Mouse (Mus musculus): Measurements from ENCODE around the gene Erich4.

Erich4 gene

DNA sequence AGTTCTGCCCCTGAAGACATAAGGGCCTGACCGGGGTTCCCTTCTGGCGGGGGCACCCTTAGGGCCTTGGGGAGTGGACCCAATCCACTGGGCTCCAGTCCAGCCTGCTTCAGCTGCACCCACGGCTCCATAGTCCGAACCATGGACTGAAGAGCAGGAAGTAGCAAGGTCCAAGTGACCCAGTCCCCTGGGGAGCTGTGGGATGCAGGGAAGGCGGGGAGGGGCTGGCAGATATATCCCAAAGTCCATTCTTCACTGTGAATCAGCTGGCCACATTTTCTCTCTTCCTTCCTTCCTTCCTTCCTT, at the start of gene Erich4:
Gene Erich4, minus strand, starts transcription at position 187 of the 306 bp plus-strand sequence.
- no peak for DNase-seq (ENCODE audit: low spot score)

DNA sequence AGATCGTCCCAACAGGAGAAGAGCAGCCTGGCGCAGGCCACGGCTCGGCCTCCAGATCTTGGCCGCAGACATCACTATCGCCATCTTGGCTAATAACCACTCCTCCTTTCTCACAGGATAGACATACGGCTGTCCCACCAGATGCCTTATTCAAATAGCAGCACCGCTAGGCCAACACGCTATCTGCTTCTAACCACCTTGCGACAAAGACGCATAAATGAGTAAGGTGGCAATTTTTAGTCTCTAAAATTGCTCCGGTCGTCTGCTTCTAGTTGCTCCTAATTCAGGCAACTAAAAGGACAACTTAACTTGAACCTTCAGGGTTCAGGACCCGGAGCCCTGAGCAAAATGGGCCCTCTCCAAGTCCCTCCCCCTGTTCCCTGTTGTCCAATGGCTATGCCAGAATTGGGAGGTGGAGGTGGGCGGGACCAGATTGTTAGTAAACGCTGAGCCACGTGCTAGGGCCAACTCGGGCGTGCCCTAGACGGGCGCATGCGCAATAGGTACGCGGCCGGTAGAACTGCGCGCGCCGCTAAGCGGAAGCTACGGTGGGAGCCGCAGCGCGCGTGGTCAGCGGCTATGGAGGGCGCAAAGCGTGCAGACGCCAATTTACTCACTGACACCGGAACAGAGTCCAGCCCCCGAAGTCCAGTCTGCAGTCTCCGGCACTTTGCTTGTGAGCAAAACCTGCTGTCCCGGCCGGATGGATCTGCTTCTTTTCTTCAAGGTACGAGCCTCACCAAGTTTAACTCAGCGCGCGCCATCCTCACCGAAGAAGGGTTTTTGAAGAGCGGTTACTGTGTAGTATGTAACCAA, 43.2 kb upstream of the Erich4 start, which contains the start of the genes Bckdha and Exosc5:
Gene Bckdha, minus strand, starts transcription at position 325 of the 816 bp plus-strand sequence.
Gene Exosc5, plus strand, starts transcription at position 508 of the 816 bp plus-strand sequence.
- DNase-seq (ENCODE audit: low spot score): peak; percentile 97

DNA sequence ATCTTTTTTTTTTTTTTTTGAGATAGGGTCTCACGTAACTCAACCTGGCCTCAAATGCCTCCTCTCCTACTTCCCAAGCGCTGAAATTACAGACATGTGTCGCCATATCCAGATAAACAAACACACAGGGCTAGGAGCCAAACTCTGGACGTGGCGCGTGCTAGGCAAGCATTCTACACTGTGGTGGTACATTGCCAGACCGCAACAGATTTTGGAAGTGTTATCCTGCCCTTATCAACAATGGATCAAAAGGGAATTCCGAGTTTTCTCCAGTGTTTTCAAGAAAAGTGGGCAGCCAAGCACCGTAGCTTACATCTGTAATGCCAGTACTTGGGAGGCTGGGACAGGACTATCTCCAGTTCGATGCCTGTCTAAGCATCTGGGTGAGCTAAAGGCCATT, 42.1 kb upstream of the Erich4 start:
- no peak for DNase-seq (ENCODE audit: low spot score)

DNA sequence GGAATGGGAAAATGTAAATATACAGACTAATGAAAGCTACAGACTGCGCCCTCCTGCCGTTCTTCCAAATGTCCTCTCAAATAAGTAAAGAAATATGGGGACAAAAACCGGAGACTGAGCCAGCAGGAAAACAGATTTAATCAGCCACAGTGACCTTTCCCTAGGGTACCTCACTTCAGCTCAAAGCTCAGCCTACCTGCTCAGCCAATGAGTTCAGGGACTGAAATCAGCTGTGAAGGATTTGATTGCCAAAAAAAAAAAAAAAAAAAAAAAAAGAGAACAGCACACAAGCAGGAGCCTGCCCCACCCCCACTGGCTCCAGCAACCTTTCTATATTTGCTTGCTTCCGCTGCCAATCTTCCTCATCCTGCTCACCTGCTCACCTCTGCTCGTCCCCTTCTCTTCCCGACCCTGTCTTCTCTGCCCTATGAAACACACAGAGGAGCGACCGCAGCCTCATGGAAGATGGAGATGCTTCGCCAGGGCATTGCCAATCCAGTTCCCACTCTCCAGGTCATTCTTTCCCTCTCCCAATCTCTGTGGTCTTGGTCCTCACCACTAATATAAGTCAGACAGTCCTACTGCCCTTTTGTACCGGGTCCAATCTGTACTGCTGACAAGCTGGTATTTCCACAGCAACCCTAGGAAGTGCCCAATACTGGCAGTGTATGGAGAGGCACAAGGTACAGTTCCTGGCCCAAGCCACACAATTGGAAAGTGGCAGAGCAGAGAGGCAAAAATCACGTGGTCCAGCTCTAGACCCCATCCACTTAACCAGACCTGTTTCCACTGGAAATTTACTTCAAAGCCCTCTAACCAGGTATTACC, 40.1 kb upstream of the Erich4 start:
- DNase-seq (ENCODE audit: low spot score): no peak

DNA sequence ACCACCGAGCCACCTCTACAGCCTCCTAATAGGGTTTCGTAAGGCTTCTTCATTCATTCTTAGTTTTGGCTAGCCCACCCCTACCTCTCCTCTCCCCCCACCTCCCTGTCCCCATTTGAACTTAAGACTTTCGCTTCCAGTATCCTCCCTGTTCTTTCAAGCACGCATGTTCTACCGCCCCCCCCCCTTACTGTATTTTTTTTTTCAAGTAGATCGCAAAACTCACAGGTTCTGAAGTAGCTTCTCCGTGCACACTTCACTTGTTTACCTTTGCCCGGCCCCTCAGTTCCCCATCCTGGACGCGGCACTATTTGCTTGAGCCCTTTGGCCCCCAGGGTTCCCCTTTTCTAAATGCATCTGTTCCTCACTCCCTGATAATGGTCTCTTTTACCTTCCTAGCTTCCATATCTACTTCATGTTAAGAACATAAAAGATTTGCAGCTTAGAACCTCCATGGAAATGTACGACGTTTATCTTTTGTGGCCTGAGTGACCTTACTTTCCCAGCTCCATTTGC, 36.6 kb upstream of the Erich4 start:
- DNase-seq (ENCODE audit: low spot score): no peak

DNA sequence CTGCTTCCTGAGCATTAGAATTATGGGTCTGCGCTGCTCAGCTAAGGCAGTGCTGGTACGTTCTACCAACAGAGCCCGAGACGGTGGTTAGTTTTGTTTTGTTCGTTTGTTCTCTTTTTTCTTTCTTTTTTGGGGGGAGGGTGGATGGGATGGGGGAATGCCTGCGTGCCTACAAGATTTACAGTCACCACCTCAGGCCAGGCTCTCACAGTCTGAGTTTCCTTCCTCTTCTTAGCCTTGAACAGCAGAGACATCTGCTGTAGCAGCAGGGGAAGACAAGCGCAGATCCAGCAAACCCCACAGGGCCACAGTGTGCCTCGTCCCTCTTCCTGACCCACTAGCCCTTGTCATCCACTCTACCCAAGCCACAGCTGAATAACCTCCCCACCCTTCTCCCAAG, 35.6 kb upstream of the Erich4 start:
- no peak for DNase-seq (ENCODE audit: low spot score)

DNA sequence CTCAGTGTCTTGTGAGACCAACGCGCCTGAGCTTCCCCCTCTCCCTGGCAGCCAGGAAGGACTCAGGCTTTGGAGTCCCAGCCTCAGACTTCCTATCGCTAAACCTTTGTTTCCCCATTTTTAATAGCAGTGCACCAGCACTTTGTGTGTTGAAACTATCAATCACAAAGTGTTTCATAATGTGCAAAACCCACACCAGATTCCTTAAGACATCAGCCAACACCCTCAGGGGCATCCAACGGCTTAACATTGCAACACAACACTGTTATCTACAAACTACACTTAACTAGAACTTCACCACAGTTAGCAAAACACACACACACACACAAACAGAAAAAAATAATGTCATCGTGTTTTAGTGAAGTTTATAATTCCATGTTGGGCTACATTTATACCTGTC, 34.1 kb upstream of the Erich4 start:
- DNase-seq (ENCODE audit: low spot score): no peak

DNA sequence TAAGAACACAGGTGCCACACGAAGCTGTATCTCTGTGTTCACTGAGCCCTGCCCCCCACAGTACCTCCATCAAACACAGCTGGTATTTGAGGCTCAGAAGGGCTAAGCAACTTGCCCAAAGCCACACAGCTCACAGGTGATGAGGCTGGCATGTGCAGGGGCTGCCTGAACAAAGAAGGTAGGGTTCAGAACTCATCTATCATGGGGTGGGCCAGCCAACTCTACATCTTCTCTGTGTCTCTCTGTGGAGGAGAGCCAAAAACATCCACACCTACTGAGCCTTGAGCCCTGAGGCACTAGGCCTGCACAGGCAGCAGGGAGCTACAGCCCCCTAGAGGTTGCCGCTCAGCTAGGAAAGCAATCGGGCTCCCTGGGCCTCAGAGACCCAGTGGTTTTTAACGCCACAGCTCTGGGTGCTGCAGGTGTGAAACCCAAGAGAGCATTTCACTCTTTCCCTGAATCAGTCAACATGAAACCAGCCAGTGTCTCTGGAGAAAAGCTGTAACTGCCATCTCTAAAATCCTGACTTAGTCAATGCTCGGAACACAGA, 32.0 kb upstream of the Erich4 start:
- DNase-seq (ENCODE audit: low spot score): no peak

DNA sequence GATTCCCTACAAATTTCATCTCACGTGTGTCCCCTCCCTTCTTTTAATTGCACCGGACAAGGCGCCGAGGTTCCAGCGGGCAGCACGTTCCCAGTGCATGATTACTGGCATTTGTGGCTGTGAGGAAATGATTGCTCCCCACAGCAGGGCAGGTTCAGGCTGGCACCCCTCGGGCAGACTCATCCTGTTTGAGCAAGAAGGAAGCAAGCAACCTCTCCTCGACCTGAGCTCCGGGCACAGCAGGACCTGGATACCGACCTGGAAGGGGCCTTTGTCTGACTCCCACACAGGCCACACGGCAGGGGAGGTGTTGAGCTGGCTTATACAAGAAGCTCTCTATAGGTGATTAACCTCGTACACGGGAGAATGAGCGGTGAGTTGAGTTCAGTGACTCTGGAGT, 29.4 kb upstream of the Erich4 start:
- DNase-seq (ENCODE audit: low spot score): no peak

DNA sequence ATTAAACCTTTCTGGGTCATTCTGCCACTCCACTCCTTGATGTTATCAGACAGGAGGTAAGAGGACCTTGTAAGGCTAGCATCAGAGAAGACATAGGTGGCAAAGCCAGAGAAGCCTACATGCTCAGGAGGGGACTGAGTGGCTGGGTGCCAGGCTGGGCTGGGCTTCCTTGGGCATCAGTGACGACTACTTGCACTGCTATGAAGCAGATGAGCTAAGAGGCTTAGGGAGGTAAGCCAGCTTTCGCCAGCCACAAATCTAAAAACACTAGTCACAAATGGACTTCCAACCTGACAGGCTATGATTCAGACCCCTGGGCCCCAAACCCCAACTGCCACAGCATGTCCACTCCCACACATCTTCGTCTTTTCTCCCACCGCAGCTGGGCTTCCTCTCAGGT, 28.9 kb upstream of the Erich4 start:
- DNase-seq (ENCODE audit: low spot score): no peak

DNA sequence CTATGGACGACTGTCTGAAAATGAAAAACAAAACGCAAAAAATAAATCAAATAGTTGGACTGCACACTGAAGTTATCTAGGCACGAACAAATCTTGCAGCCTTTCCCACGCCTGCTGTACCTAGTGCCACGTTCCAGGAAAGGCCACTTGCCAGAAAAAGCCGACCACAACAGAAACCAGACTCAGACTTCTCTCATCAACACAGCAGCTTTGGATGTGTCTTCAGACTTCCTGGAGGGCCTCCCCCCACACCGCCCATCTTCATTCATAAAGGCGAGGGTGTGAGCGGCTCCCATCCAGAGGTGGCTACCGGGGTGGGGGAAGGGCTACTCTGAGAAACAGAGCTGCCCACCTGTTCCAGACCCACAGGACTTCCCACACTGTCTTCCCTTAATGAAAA, 28.4 kb upstream of the Erich4 start:
- DNase-seq (ENCODE audit: low spot score): no peak

DNA sequence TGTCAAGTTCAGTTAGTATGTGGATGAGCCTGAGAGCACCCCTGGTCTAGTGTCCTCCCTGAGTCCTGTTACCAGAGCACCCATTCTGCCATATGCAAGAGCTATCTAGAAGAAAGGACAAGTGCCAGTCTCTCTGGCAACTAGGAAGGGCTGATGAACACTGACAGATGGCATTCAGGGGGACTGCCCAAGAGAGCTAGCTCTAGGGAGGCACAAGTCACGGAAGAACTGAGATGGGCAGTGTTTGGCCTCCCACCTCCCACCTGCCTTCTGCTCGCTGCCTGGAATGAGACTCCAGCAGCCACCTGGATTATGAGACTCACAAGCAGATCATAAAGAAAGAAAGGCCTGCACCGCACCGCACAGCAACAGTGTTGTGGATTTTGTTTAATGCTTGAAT, 24.1 kb upstream of the Erich4 start:
- no peak for DNase-seq (ENCODE audit: low spot score)

DNA sequence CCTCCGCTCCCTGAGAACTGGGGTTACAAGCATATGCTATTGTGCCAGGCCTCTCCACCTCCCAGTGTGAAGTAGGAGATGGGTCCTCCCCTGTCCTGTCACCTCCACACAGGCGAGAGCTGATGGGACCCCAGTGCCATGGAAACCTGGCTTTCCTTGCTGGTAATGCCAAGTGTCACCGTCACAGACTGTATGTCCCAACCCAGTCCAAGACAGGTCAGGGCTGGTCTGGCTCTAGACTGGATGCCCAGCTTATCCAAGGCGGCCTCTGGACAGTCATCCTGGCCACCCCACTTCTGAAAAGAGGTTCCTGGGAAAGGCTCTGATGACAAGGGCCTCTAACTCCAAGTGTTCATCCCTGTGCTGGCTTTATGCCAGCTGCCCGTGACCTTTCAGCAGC, 21.4 kb upstream of the Erich4 start:
- DNase-seq (ENCODE audit: low spot score): no peak

DNA sequence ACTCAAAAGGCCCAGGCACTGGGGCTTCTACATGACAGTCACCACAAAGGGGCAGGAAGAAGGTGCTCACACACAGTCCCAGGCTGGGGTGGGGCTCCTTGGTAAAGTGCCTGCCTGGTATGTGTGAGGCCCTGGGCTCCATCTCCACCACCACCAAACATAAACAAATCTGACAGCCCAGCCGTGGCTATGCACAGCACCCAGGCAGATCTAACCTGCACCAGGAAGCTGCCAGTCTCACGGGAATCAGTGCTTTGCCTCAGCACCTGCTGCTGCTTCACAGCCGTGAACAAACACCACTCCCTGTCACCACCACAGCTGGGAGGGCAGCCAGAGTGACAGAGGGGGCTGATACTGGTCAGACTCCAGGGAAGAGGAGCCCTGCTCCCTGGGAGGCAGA, 20.7 kb upstream of the Erich4 start:
- no peak for DNase-seq (ENCODE audit: low spot score)

DNA sequence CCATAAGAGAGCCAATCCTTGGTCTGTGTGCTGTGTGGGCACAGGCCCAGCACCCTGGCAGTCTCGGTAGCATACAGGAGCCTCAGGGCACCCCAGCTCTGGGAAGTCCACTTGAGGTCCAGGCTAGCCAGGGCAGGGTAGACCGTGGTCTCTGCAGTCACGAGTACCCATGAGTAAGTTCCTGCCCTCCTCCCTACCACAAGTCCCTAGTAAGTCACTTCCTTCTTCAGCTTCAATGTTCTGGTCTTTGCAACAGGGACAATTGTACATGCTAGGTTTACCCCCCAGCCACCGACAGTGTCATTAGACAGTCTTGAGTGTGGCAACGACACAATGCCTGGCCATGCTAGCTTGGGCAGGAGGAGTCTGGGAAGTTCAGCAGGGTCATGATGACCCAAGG, 17.0 kb upstream of the Erich4 start:
- DNase-seq (ENCODE audit: low spot score): no peak

DNA sequence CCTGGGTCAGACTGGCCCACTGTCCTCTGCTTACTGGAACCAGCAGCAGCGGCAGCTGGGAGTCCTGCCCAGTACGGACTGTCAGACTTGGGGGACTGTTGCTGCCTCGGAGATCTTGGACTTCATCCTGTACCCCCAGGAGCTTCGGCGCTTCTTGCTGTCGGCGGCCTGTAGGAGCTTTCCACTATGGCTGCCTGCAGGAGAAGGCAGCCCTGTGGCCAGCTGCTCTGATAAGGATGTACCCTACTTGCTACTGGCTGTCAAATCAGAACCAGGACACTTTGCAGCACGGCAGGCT, 12.6 kb upstream of the Erich4 start:
- no peak for DNase-seq (ENCODE audit: low spot score)

DNA sequence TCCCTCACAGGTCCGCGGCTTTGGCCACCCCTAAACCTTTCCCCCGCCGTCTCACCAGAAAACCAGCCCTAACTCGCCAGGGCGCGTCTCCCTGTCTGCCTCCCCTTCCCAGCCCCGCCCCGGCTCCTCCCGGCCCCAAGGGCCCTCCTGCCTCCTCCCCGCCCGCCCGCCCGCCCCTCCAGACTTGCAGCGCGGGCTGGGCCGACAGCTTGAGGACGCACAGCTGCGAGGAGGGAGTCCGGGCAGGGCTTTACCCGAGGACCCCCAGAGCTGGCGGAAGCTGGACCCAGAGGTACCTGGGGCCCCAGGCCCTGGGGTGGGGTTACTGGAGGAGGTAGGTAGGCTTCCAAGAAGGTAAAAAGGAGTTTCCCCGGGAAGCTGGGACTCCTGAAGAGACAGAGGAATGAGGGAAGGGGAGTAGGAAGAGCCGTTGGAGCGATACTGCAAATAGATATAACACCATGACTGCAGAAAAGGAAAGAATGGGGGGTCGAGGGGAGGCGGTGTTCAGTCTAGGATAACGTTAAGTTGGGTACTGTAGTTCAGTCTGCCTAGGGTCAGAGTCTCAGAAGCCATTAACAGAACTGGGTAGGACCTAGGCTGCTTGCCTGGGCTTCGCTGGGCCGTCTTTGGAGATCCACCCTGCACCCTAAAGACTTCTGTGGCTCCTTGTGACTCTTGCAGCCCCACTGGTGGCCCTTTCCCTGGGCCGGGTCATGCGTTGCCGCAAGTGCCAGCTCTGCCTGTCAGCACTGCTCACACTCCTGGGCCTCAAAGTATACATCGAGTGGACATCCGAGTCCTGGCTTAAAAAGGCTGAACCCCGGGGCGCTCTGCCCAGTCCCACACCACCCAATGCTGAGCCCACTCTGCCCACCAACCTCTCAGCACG, 12.0 kb upstream of the Erich4 start:
- DNase-seq (ENCODE audit: low spot score): peak; percentile 46

DNA sequence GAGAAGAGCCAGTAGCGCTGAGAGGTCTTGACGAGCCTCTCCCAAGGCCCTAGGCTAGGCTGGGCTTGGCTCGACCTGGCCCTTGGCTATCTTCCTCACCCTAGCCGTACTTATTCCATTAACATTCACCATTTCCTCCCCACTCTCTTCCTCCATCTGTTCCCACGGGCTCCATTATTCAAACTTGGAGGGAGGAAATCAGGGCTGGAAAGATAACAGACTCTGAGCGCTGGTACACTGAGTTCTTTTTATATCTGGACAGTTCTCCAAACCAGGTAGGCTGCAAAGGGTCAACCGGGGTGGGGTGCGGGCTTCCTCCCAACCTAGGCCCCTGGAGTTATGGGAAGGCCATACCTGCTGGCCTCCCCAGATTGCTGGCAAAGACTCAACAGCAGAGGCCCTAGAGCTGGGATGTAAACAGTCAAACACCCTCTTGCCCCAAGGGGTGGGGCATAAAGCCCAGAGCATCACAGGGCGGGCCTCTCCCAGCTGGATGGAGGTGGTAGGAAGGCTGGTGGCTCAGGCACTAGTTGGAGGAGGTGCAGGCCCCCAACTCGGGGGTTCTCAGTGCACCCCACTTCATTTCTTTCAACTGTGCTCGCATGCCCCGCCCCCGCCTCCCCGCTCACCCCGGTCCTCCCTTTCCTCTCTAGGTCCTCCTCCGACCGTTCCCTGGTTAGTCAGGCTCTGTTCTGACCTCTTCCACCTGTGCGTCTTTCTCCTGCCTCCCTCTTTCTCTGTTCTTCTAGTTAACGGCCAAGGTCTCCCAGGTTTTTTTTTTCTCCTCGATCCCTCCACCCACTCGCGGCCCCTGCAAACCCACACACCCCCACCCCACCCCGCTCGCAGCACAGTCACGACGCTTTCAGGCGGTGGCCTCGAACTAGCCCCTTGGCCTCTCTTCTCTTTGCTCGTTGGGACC, 11.1 kb upstream of the Erich4 start, which contains the start of gene B3gnt8:
Gene B3gnt8, plus strand, starts transcription at position 146 of the 922 bp plus-strand sequence.
- DNase-seq (ENCODE audit: low spot score): no peak

DNA sequence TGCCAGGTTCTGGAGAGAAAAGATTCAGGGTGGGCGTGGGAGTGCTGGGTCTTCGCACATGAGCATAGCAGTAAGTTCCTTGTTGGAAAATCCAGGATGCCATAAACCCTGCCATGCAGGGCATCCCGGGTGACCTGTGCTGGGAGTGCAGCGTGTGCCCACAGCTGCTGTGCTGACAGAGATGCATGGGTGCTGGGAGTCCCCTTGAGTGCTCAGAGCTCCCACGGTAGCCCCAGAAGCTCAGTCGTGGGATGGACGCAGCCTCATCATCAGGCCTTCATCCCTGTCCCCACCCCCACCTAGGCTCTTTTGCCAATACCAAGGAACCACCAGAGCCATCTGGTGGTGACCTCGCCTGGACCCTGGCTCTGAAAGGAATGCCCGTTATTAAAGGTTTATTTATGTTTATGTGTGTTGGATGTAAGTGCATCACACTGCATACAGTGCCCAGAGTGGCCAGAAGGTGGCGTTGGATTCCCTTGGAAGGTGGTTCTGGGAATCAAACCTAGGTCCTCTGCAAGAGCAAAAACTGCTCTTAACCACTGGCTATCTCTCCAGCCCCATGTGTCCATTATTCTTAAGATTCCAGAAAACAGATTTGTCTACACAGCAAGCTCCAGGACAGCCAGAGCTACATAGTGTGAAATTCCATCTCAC, 10.0 kb upstream of the Erich4 start:
- no peak for DNase-seq (ENCODE audit: low spot score)

DNA sequence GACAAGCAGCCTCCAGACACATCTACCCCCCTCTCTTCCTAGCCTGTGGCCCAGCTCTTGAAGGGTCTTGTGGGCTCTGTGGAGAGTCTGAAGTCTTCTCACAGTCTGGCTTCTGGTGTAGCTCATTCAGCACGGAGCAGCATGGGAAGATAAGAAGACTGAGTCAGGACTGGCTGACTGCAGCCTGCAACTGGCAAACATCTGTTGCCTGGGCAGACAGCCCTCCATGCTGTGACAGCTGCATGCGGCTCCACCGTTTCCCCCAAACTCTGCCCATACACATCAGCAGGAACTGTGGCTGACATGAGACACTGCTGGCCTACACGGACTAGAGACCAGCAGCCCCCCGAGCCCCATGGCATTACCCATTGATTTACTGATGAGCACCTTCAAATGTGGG, 9.2 kb upstream of the Erich4 start:
- DNase-seq (ENCODE audit: low spot score): no peak

Measured in ovary, postnatal 14 days (tissue).